Mouse (Mus musculus): ENCODE measurements around the gene Ccdc85c. TPM values are rescaled to one million over a fixed set of nuclear protein-coding genes. Genes with fewer than 3 reads are reported as not detected.
A peak's percentile ranks its signal among the peaks of the same experiment; 100 is the strongest.

The Ccdc85c gene
- polyA plus RNA-seq, 1 experiment from 2014 or later = 17.8 TPM

- Histone ChIP-seq H3K4me2 (replicated peaks; ENCODE audit: low read depth, low read length) (peak overlapping the region; percentile 93), H3K9me3 (ENCODE audit: control insufficient read depth, low read length) (no peaks in the 10 kb centered on the region), H3K4me1 (replicated peaks; ENCODE audit: control insufficient read depth, insufficient read depth, low read length) (peaks cover 31% of the 10 kb centered on the region), H3K9ac (ENCODE audit: low read depth, low read length) (peak overlapping the region; percentile 84), H3K36me3 (ENCODE audit: control insufficient read depth, insufficient read depth, low read length) (no peaks in the 10 kb centered on the region), H3K4me3 (ENCODE audit: low read depth, low read length) (peak overlapping the region; percentile 88), H3K27ac (ENCODE audit: low read depth, low read length) (peak overlapping the region; percentile 97), H3K27me3 (ENCODE audit: control insufficient read depth, insufficient read depth, low read length) (no peaks in the 10 kb centered on the region)
- DNase-seq (ENCODE audit: low spot score) (peak; percentile 99), ATAC-seq (ENCODE audit: low FRiP score) (peak; percentile 96)
- 2% methylated on average over 13 of the region's 37 CpGs for WGBS
Measured at GRCm38 (mm10) chr12:108275508-108275890, 274 bp upstream of the Ccdc85c start.

GRCm38 (mm10) chr12:108274313-108274595 lies 971 bp downstream of the Ccdc85c start:
- WGBS = 0% methylated on average over 30 of the region's 35 CpGs
- DNase-seq (ENCODE audit: low spot score) (peak; percentile 47), ATAC-seq (ENCODE audit: low FRiP score) (no peak)
- Histone ChIP-seq H3K9me3 (ENCODE audit: control insufficient read depth, low read length) (no peaks in the 10 kb centered on the region), H3K36me3 (ENCODE audit: control insufficient read depth, insufficient read depth, low read length) (no peaks in the 10 kb centered on the region), H3K4me2 (replicated peaks; ENCODE audit: low read depth, low read length) (peak overlapping the region; percentile 93), H3K27ac (ENCODE audit: low read depth, low read length) (peak overlapping the region; percentile 85), H3K9ac (ENCODE audit: low read depth, low read length) (peak overlapping the region; percentile 87), H3K27me3 (ENCODE audit: control insufficient read depth, insufficient read depth, low read length) (no peaks in the 10 kb centered on the region), H3K4me1 (replicated peaks; ENCODE audit: control insufficient read depth, insufficient read depth, low read length) (peaks cover 31% of the 10 kb centered on the region), H3K4me3 (ENCODE audit: low read depth, low read length) (peak overlapping the region; percentile 88)

DNA sequence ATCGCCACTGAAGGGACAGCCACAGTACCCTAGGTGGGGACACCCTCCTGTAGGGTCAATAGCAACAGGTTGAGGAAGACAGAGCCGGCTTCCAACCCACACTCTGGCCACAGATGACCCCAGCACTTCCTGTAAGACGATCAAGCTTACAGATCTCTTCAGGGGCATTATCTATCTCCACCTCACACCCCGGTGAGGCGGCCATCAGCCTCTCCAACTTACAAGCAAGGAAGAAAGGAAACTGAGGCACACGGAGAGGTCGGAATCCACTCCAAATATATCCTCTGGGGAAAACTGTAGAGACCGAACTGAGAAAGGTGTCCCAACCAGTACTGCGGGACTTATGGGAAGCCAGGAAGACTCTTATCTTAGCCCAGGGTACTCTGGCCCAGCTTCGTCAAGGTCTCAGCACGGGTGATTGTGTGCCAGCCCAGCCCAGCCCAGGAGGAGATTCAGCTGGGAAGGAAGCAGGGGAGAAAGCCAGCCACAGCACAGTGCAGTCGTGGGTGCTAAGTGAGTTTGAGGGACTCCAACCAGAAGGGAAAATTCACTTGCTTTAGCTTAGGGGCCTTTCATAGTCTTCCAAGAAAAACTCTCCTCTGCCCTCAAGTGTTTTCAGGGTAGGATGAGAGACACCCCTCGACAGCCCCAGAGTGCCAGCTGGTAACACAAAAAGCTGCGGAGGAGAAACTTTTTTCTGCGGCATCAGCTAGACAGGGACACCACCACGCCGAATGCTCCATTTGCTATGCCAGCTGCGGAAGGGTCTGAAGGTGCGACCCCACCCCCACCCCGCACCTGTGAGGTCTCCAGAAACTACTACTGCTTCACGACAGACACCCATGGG lies 1.5 kb downstream of the Ccdc85c start:
- Histone ChIP-seq H3K4me3 (ENCODE audit: low read depth, low read length) (peak overlapping the region; percentile 88), H3K27me3 (ENCODE audit: control insufficient read depth, insufficient read depth, low read length) (no peaks in the 10 kb centered on the region), H3K27ac (ENCODE audit: low read depth, low read length) (peak overlapping the region; percentile 4; the same call in 1 of the 2 replicates), H3K36me3 (ENCODE audit: control insufficient read depth, insufficient read depth, low read length) (no peaks in the 10 kb centered on the region), H3K9ac (ENCODE audit: low read depth, low read length) (peak overlapping the region; percentile 87), H3K4me2 (replicated peaks; ENCODE audit: low read depth, low read length) (peak overlapping the region; percentile 93), H3K4me1 (replicated peaks; ENCODE audit: control insufficient read depth, insufficient read depth, low read length) (peaks cover 31% of the 10 kb centered on the region), H3K9me3 (ENCODE audit: control insufficient read depth, low read length) (no peaks in the 10 kb centered on the region)
- WGBS = 4% methylated on average over 21 of the region's 21 CpGs
- DNase-seq (ENCODE audit: low spot score) (no peak), ATAC-seq (ENCODE audit: low FRiP score) (no peak)

DNA sequence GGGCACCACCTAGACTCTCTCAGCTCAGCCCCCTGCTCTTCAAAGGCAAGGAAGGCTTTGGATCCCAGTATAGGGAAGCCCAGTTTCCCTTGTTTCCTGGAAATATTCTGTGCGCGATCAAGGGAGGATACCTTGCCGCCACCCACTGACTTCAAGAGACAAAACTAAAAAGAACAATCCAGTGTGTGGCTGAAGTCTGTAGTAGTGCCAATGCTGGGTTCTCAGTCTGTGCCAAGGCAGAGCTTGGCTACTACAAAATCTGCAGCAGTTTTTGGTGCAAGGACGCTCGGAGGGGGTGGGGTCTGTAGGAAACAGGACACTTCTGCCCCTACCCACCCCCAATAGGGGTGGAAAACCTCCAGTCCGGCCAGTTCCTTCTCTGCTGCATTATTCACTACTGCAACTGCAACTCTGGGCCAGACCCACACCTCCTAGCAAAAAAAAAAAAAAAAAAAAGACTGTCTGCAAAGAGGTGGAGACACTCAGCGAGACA lies 3.0 kb downstream of the Ccdc85c start:
- H3K36me3 ChIP-seq (ENCODE audit: control insufficient read depth, insufficient read depth, low read length) = no peaks in the 10 kb centered on the region
- H3K4me2 ChIP-seq (replicated peaks; ENCODE audit: low read depth, low read length) = peak overlapping the region; percentile 93
- H3K27me3 ChIP-seq (ENCODE audit: control insufficient read depth, insufficient read depth, low read length) = no peaks in the 10 kb centered on the region
- DNase-seq (ENCODE audit: low spot score) = no peak
- no peak overlapping the region for H3K27ac ChIP-seq (ENCODE audit: low read depth, low read length)
- H3K9ac ChIP-seq (ENCODE audit: low read depth, low read length) = peak overlapping the region; percentile 40; the same call in 1 of the 2 replicates
- 45% methylated on average over 7 of the region's 7 CpGs for WGBS
- H3K4me3 ChIP-seq (ENCODE audit: low read depth, low read length) = peak overlapping the region; percentile 88
- H3K4me1 ChIP-seq (replicated peaks; ENCODE audit: control insufficient read depth, insufficient read depth, low read length) = peaks cover 21% of the 10 kb centered on the region
- no peaks in the 10 kb centered on the region for H3K9me3 ChIP-seq (ENCODE audit: control insufficient read depth, low read length)
- no peak for ATAC-seq (ENCODE audit: low FRiP score)

GRCm38 (mm10) chr12:108271351-108272142 lies 3.7 kb downstream of the Ccdc85c start:
- Histone ChIP-seq H3K4me2 (replicated peaks; ENCODE audit: low read depth, low read length) (peak overlapping the region; percentile 93), H3K36me3 (ENCODE audit: control insufficient read depth, insufficient read depth, low read length) (no peaks in the 10 kb centered on the region), H3K9me3 (ENCODE audit: control insufficient read depth, low read length) (no peaks in the 10 kb centered on the region), H3K4me1 (replicated peaks; ENCODE audit: control insufficient read depth, insufficient read depth, low read length) (peaks cover 25% of the 10 kb centered on the region), H3K4me3 (ENCODE audit: low read depth, low read length) (peak overlapping the region; percentile 88; the same call in 1 of the 2 replicates), H3K27me3 (ENCODE audit: control insufficient read depth, insufficient read depth, low read length) (no peaks in the 10 kb centered on the region), H3K9ac (ENCODE audit: low read depth, low read length) (peak overlapping the region; percentile 46), H3K27ac (ENCODE audit: low read depth, low read length) (peak overlapping the region; percentile 18; the same call in 1 of the 2 replicates)
- ATAC-seq (ENCODE audit: low FRiP score) (no peak), DNase-seq (ENCODE audit: low spot score) (no peak)
- 84% methylated on average over 16 of the region's 16 CpGs for WGBS

- DNase-seq (ENCODE audit: low spot score) = no peak
- Histone ChIP-seq H3K9me3 (ENCODE audit: control insufficient read depth, low read length) (no peaks in the 10 kb centered on the region), H3K36me3 (ENCODE audit: control insufficient read depth, insufficient read depth, low read length) (no peaks in the 10 kb centered on the region), H3K27ac (ENCODE audit: low read depth, low read length) (no peak overlapping the region), H3K4me2 (replicated peaks; ENCODE audit: low read depth, low read length) (no peak overlapping the region), H3K27me3 (ENCODE audit: control insufficient read depth, insufficient read depth, low read length) (no peaks in the 10 kb centered on the region), H3K9ac (ENCODE audit: low read depth, low read length) (no peak overlapping the region), H3K4me3 (ENCODE audit: low read depth, low read length) (no peak overlapping the region), H3K4me1 (replicated peaks; ENCODE audit: control insufficient read depth, insufficient read depth, low read length) (peaks cover 31% of the 10 kb centered on the region)
- 66% methylated on average over 13 of the region's 13 CpGs for WGBS
- no peak for ATAC-seq (ENCODE audit: low FRiP score)
Measured at GRCm38 (mm10) chr12:108270240-108270919, 4.8 kb downstream of the Ccdc85c start.

DNA sequence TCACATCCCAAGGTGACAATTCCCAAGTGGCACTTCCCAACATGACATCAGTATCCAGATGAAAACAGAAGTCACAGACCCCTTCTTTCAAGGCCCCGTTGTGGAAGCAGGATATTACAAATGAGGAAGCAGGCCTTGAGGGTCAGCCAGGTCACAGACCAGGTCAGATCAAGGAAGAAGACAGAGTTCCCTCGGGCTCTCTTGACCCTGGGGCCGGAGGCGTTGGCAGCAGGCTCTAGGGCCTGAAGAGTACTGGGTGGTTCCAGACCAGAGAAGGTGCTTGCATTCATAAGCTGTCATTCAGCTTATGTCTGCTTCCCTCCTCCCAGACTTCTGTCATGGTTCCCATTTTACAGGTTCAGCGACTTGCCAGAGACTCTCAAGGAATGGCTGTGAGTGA lies 5.5 kb downstream of the Ccdc85c start:
- no peak overlapping the region for H3K4me2 ChIP-seq (replicated peaks; ENCODE audit: low read depth, low read length)
- H3K27ac ChIP-seq (ENCODE audit: low read depth, low read length) = no peak overlapping the region
- 64% methylated on average over 5 of the region's 5 CpGs for WGBS
- H3K27me3 ChIP-seq (ENCODE audit: control insufficient read depth, insufficient read depth, low read length) = no peaks in the 10 kb centered on the region
- no peak for DNase-seq (ENCODE audit: low spot score)
- no peaks in the 10 kb centered on the region for H3K36me3 ChIP-seq (ENCODE audit: control insufficient read depth, insufficient read depth, low read length)
- no peak overlapping the region for H3K9ac ChIP-seq (ENCODE audit: low read depth, low read length)
- H3K4me3 ChIP-seq (ENCODE audit: low read depth, low read length) = no peak overlapping the region
- no peak for ATAC-seq (ENCODE audit: low FRiP score)
- no peaks in the 10 kb centered on the region for H3K9me3 ChIP-seq (ENCODE audit: control insufficient read depth, low read length)
- H3K4me1 ChIP-seq (replicated peaks; ENCODE audit: control insufficient read depth, insufficient read depth, low read length) = peaks cover 34% of the 10 kb centered on the region

DNA sequence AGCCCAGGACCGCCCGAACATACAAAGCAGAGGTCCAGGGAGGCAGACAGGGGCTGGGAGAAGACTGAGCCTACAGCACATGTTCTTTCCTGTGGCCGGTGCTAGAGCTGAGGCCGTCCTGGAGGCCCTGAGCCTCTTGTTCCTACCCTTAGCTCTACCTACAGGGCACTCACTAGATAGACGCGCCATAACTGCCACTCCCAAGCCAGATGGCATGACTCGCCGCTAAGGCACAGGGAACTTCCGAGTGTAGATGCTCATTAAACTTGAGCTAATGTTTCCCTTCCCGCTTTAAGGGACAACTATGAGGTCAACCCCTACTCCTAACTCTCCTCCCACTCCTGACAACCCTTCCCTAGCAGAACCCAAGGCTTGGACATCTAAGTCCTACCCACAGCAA lies 6.3 kb downstream of the Ccdc85c start:
- DNase-seq (ENCODE audit: low spot score) (no peak), ATAC-seq (ENCODE audit: low FRiP score) (no peak)
- no peak overlapping the region for H3K9ac ChIP-seq (ENCODE audit: low read depth, low read length)
- no peak overlapping the region for H3K27ac ChIP-seq (ENCODE audit: low read depth, low read length)
- no peak overlapping the region for H3K4me3 ChIP-seq (ENCODE audit: low read depth, low read length)
- no peaks in the 10 kb centered on the region for H3K36me3 ChIP-seq (ENCODE audit: control insufficient read depth, insufficient read depth, low read length)
- 98% methylated on average over 10 of the region's 10 CpGs for WGBS
- peaks cover 41% of the 10 kb centered on the region for H3K4me1 ChIP-seq (replicated peaks; ENCODE audit: control insufficient read depth, insufficient read depth, low read length)
- H3K9me3 ChIP-seq (ENCODE audit: control insufficient read depth, low read length) = no peaks in the 10 kb centered on the region
- no peaks in the 10 kb centered on the region for H3K27me3 ChIP-seq (ENCODE audit: control insufficient read depth, insufficient read depth, low read length)
- no peak overlapping the region for H3K4me2 ChIP-seq (replicated peaks; ENCODE audit: low read depth, low read length)

Measured in hindbrain, embryonic 11.5 days (tissue).